In genomic region chr1:180696626-180697352, GRCm38 (mm10) we compare ENCODE assay signal across 8 mouse cellular contexts. TPM values are rescaled to one million over a fixed set of nuclear protein-coding genes. Genes with fewer than 3 reads are reported as not detected.
DNase-seq lines count a peak whose midpoint lies in the region; ATAC-seq and TF ChIP-seq lines count a peak whose summit lies in the region.

Gene Mixl1 (minus strand): TSS chr1:180697034.

- no peak within 1 kb of the TSS for H3K27ac ChIP-seq in kidney, embryonic 16.5 days (ENCODE audit: low read length)
- no peak within 1 kb of the TSS; the same call in 1 of the 2 replicates for H3K27ac ChIP-seq in embryonic facial prominence, embryonic 10.5 days (replicated peaks)
- H3K27ac ChIP-seq in hindbrain, postnatal 0 days, result no peak within 1 kb of the TSS
- H3K27ac ChIP-seq in midbrain, embryonic 11.5 days (ENCODE audit: low read depth, low read length), result no peak within 1 kb of the TSS

- peak within 1 kb of the TSS; percentile 70 for H3K4me2 ChIP-seq in kidney, embryonic 16.5 days (replicated peaks; ENCODE audit: low read depth, low read length)
- peak within 1 kb of the TSS; percentile 57 for H3K4me2 ChIP-seq in hindbrain, postnatal 0 days (ENCODE audit: low read depth, low read length)
- peak within 1 kb of the TSS; percentile 53 for H3K4me2 ChIP-seq in midbrain, embryonic 11.5 days

- DNase-seq in kidney, adult 11 months, result no peak
- DNase-seq in embryonic facial prominence, embryonic 10.5 days (ENCODE audit: low spot score), result peak; percentile 64
- DNase-seq in hindbrain, postnatal 0 days (ENCODE audit: low spot score), result peak; percentile 13
- DNase-seq in midbrain, embryonic 11.5 days (ENCODE audit: low spot score, missing footprints), result peak; percentile 92
- peak; percentile 76 for DNase-seq in thymus, postnatal 4 days
- DNase-seq in layer of hippocampus, adult 9-11 months, result no peak
- DNase-seq in ovary, postnatal 14 days (ENCODE audit: low spot score), result no peak

- peaks cover 8% of the 10 kb centered on the region for H3K4me1 ChIP-seq in kidney, embryonic 16.5 days (ENCODE audit: insufficient read depth, low read length)
- H3K4me1 ChIP-seq in embryonic facial prominence, embryonic 10.5 days, result peaks cover 10% of the 10 kb centered on the region
- H3K4me1 ChIP-seq in hindbrain, postnatal 0 days (ENCODE audit: insufficient read depth, low read length), result no peaks in the 10 kb centered on the region
- H3K4me1 ChIP-seq in midbrain, embryonic 11.5 days (ENCODE audit: control insufficient read depth, insufficient read depth, low read length), result no peaks in the 10 kb centered on the region; the same call in 1 of the 2 replicates

- ATAC-seq in kidney, embryonic 16.5 days (ENCODE audit: low FRiP score, low TSS enrichment), result peak; percentile 57
- no peak for ATAC-seq in hindbrain, postnatal 0 days
- no peak for ATAC-seq in midbrain, embryonic 11.5 days (ENCODE audit: low FRiP score)

- no peaks in the 10 kb centered on the region for H3K9me3 ChIP-seq in kidney, embryonic 16.5 days (ENCODE audit: low read length)
- no peaks in the 10 kb centered on the region for H3K9me3 ChIP-seq in embryonic facial prominence, embryonic 10.5 days
- no peaks in the 10 kb centered on the region for H3K9me3 ChIP-seq in hindbrain, postnatal 0 days (ENCODE audit: low read length)
- no peaks in the 10 kb centered on the region for H3K9me3 ChIP-seq in midbrain, embryonic 11.5 days (ENCODE audit: control insufficient read depth, low read length)

- peaks cover 33% of the 10 kb centered on the region for H3K27me3 ChIP-seq in kidney, embryonic 16.5 days (ENCODE audit: insufficient read depth, low read length)
- peaks cover 62% of the 10 kb centered on the region for H3K27me3 ChIP-seq in embryonic facial prominence, embryonic 10.5 days (replicated peaks; ENCODE audit: low read depth, poor library complexity, severe bottlenecking)
- peaks cover 27% of the 10 kb centered on the region for H3K27me3 ChIP-seq in hindbrain, postnatal 0 days (ENCODE audit: insufficient read depth, low read length)
- peaks cover 30% of the 10 kb centered on the region for H3K27me3 ChIP-seq in midbrain, embryonic 11.5 days (ENCODE audit: control insufficient read depth, insufficient read depth, low read length)

- H3K36me3 ChIP-seq in kidney, embryonic 16.5 days (ENCODE audit: insufficient read depth, low read length), result no peaks in the 10 kb centered on the region
- H3K36me3 ChIP-seq in embryonic facial prominence, embryonic 10.5 days (replicated peaks), result peaks cover 14% of the 10 kb centered on the region
- H3K36me3 ChIP-seq in hindbrain, postnatal 0 days (ENCODE audit: insufficient read depth, low read length), result no peaks in the 10 kb centered on the region; the same call in 1 of the 2 replicates
- H3K36me3 ChIP-seq in midbrain, embryonic 11.5 days (ENCODE audit: control insufficient read depth, insufficient read depth, low read length), result no peaks in the 10 kb centered on the region; the same call in 1 of the 2 replicates

- H3K9ac ChIP-seq in kidney, embryonic 16.5 days (replicated peaks; ENCODE audit: low read length), result peak within 1 kb of the TSS; percentile 53
- no peak within 1 kb of the TSS for H3K9ac ChIP-seq in hindbrain, postnatal 0 days (replicated peaks; ENCODE audit: low read length)
- peak within 1 kb of the TSS; percentile 33; the same call in 1 of the 2 replicates for H3K9ac ChIP-seq in midbrain, embryonic 11.5 days (ENCODE audit: low read length)

- under 1% methylated on average over 79 of the region's 79 CpGs for WGBS in kidney, embryonic 16.5 days
- under 1% methylated on average over 79 of the region's 79 CpGs for WGBS in embryonic facial prominence, embryonic 10.5 days
- 2% methylated on average over 66 of the region's 79 CpGs for WGBS in hindbrain, postnatal 0 days
- WGBS in midbrain, embryonic 11.5 days, result 1% methylated on average over 66 of the region's 79 CpGs

- peak within 1 kb of the TSS; percentile 56 for H3K4me3 ChIP-seq in kidney, embryonic 16.5 days (ENCODE audit: low read length)
- H3K4me3 ChIP-seq in embryonic facial prominence, embryonic 10.5 days, result peak within 1 kb of the TSS; percentile 63
- peak within 1 kb of the TSS; percentile 32 for H3K4me3 ChIP-seq in hindbrain, postnatal 0 days (ENCODE audit: low read length)
- H3K4me3 ChIP-seq in midbrain, embryonic 11.5 days (ENCODE audit: low read depth, low read length), result peak within 1 kb of the TSS; percentile 34

- TF ChIP-seq CTCF in hindbrain, postnatal 0 days (IDR thresholded peaks at IDR 0.05; ENCODE audit: low read depth), result no peak

RNA-seq across cellular contexts. Expression of gene Mixl1, which starts in this region (rescaled TPM):
- 0.41 and 0.55 TPM in 2 replicates for polyA plus RNA-seq in kidney, embryonic 16.5 days (2015; fragmentation: Nextera tagmentation; extraction: Ambion mirVana)
- polyA plus RNA-seq in embryonic facial prominence, embryonic 10.5 days (2016; fragmentation: Nextera tagmentation; extraction: Ambion mirVana), result 0.33 and 0.77 TPM in 2 replicates
- total RNA-seq in hindbrain, postnatal 0 days (2014; rRNA removed), result not detected in 2 replicates
- not detected in 2 replicates for polyA plus RNA-seq in hindbrain, postnatal 0 days (2015; fragmentation: Nextera tagmentation; extraction: Ambion mirVana)
- 0.08 TPM in 1 of 2 replicates, not detected in the other for polyA plus RNA-seq in midbrain, embryonic 11.5 days (2014; fragmentation: Nextera tagmentation; extraction: Ambion mirVana)

Comparison
In these comparisons a context has a peak if more than half of its experiments do, and no peak if none do; other contexts are left out.
1. Peak in ATAC-seq, H3K4me3 ChIP-seq, H3K9ac ChIP-seq and H3K4me2 ChIP-seq in kidney, embryonic 16.5 days; RNA of the gene not detected or under 1 TPM.
2. Peak in DNase-seq and H3K4me3 ChIP-seq in embryonic facial prominence, embryonic 10.5 days; RNA of the gene not detected or under 1 TPM.
3. Peak in DNase-seq, H3K4me3 ChIP-seq and H3K4me2 ChIP-seq in hindbrain, postnatal 0 days; RNA of the gene not detected or under 1 TPM.
4. Peak in DNase-seq, H3K4me3 ChIP-seq, H3K9ac ChIP-seq and H3K4me2 ChIP-seq in midbrain, embryonic 11.5 days; RNA of the gene not detected or under 1 TPM.